Mouse (Mus musculus) left cerebral cortex, postnatal 36 days (tissue): ENCODE data around the gene Macrod2. TPM values are rescaled to one million over a fixed set of nuclear protein-coding genes. Genes with fewer than 3 reads are reported as not detected.

Source experiments
- DNase-seq, 2 experiments: peaks; one replicate each; pipeline ENCODE4 v3.0.0; 2021 to 2022; ENCODE audit warnings: low spot score in 2 of 2, mixed read lengths in 1 of 2
- intact Hi-C: fragments of 180-260 bp; cut with DNase I; formaldehyde crosslinking; loops from one replicate; pipeline ENCODE4 v1.15.1; 2025
- total RNA-seq, 2 experiments: library from RNA; stranded (reverse); gene quantifications; 2 replicates each; pipeline ENCODE4 v1.2.3; 2021

The Macrod2 gene
- total RNA-seq, 2 experiments from 2014 or later, result 47.2 to 55.6 TPM

DNA sequence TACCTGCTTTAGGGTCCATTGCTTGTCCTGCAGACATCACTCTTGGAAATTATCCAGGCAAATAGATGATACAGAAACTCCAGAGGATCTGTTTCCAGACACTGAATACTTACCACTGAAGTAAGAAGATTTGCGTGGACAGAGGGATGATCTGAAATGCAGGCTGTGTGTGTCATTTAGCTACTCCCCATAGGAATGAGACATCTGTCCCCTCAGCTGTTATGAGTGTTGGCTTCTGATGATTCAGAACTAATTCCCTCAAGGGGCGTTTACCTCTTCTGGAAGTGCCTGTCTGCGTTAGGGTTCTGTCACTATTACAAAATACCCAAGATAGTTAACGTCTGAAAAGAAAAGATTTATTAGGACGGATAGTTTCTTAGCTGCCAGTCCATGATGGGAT lies 576.7 kb downstream of the Macrod2 start:
- intact Hi-C loops, result no loop called here

DNA sequence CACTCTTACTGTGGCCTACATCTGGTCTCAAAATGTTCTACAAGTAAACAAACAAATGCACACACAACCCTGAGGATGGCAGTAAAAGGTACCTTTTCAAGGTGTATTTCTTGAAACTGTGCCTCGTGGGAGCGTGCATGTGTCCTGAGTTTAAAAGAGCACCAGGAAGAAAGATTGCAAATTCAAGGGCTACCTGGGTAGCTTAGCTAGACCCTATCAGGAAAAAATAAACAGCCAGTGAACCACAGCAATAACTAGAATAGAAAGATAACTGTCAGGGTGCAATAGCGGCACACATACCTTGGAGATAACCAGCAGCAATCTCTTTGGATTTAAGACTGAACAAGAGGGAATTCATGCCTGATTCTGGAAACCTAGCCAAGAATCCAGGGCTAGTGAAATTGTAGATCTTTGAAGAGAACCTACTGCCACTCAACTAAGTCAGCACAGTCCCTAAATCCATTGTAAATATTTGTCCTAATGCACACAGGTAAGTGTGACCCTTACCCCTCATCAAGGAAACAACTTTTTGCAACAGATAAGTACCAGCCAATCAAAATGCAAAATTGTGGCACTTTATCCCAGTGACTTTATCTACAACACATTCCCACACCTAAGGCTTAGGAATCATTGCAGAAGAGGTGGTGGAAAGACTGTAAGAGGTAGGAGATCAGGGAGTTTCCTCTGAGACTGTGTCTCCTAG lies 590.7 kb downstream of the Macrod2 start:
- intact Hi-C loops, result no loop called here
- DNase-seq, result no peak

More for the DNA sequence above, 576.7 kb downstream of the Macrod2 start:
- DNase-seq, result no peak

DNA sequence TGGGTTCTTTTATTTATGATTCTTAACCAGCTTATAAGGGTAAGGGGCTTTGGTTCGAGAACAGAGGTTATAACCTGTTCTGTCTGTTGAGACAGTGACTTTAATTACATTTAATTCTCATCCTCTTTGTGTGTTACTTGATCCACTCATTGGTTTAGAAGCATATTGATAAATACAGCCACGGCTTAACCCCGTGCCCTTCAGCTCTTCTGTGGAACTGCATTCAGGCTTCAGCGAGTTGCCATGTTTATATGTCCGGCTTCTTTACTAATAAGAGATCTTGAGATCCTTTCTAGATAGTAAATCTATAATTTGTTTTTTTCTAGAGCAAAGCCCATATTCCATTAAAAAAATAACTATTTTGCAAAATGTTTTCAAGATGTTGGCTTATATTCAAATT lies 608.7 kb downstream of the Macrod2 start:
- intact Hi-C loops, result no loop called here
- no peak for DNase-seq

DNA sequence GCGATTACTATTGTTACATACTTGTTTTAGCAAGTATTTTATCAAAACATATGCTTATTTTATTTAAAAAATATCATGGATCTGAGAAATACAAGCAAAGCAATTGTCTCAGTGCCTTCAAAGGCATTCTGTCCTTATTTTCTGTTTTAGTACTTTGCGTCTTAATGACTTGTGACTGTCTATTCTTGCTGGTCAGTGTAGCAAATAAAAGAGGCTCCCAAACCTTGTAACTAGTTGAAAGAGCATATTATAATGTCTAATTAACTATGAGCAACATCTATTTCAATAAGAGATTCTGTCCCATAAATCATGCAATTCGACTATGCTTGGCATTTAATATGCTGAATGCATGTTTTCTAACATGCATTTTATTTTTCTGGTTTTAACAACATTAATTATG lies 609.2 kb downstream of the Macrod2 start:
- intact Hi-C loops, result no loop called here
- DNase-seq, result no peak

DNA sequence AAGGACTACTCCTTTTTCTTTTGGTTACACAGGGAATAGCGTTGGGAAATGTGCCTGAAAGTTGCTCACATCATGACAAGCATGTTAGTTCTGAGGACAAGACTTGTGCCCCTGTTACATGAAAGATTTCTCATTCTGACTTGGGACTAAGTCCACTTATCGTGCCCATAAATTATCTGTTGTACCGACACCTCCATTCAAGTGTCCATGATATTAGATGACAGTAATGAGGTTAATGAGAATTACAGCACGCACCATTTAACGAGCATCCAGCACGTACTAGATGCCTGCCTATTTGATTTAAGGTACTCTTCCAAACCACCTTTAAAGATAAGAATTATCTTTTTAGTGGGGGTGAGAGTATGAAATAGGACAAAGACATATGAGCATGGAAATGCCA lies 610.5 kb downstream of the Macrod2 start:
- DNase-seq, result no peak
- intact Hi-C loops, result no loop called here

DNA sequence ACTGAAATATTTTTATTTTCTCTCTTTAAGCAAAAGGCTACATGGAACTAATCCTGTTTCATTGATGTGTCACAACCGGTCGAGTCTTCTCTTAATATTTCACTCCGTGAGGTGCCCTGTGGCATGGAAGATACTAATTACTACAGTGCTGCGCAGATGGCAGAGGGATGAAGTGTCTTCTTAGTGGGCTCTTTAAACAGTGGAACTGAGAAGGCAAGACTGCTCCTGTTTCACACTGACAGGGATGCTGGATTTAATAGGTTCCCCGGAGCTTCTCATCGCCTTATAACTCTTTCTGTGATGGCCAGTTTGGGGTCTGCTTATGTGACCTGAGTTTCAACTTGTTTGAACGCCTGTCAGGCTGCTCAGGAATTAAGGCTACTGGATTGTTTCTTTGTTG lies 612.6 kb downstream of the Macrod2 start:
- intact Hi-C loops, result no loop called here

DNA sequence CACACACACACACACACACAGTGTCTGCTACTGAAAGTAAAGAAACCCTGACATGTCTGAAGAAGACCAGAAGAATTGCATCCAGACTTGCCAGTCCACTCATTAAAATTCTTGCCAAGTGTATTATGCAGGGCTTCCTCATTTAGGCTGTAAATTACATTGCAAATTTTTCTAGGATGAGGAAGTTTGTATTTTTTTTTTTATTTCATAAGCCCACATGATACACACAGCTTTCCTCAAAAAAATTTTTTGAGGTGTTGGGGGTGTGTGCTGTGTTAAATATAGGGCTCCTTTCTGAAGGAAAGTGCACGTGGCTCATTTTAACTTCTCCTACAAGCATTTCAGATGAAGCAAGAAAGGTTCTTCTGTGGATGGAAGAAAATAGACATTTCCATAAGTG lies 613.3 kb downstream of the Macrod2 start:
- intact Hi-C loops, result no loop called here
- no peak for DNase-seq

More for the DNA sequence above, 612.6 kb downstream of the Macrod2 start:
- DNase-seq, result no peak

DNA sequence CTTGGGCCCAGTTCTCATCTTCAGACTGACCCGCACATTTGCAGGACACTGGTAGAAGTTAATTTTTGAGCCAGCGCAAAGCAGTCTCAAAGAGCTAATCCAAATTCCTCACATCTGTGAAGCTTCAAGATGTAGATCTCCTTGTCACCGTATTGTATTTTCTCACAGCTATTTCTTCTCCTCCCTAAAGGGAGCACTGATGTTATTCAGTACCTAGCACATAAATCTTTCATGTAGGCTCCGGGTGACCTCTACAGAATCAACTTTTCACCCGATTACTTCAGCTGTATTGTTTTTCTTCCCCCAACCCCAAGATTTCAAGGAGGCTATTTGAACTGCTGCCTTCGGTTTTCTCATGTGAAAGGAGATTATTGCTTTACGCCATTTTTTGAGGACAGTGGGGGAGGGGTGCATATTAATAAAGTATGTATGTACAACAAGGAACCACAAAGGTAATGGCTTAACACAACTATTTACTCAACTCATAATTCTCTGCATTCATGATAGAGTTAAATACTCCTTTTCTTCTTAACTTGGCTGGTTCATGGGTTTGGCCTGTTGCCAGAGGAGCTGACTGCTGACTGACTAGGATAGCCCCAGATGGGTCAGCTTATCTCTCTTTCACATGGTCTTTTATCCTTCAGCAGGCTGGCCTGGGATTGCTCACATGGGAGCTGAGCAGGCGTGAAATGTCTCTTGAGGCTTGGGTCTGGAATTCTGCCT lies 618.5 kb downstream of the Macrod2 start:
- DNase-seq, result no peak
- intact Hi-C loops, result no loop called here

DNA sequence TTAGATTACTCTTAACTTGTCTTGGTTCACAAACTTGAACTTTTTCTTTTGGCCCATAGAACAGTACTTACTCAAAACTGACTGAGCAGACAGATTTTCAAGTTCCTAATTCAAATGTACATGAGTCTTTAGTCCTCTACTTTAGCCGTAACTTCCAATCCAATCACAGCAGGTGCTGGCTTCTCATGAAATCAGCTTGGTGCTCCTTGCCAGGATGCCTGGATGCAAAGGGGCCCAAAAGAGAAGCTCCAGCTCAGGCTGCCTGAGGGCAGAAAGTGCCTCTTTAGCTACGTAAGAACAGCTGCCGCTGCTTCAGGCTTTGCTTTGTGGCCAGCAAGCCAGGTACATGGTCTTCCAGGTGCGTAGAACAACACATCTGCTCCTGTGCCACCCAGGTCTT lies 627.9 kb downstream of the Macrod2 start:
- intact Hi-C loops, result no loop called here
- no peak for DNase-seq

DNA sequence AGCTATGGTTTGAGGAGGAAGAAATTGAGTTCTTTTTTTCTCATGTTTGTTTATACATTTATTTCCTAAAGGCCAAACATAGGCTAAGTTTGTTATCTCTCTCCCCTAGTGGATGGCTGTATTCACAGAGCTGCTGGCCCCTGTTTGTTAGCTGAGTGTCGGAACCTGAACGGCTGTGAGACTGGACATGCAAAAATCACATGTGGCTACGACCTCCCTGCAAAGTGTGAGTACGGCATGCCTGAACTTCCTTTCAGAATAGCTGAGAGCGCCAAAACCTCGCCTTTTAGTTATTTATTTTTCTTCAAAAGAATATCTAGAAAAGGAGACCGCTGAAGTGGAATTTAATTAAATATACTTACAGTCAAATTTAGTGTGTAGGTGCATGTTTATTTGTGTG lies 628.8 kb downstream of the Macrod2 start:
- intact Hi-C loops, result no loop called here
- no peak for DNase-seq

DNA sequence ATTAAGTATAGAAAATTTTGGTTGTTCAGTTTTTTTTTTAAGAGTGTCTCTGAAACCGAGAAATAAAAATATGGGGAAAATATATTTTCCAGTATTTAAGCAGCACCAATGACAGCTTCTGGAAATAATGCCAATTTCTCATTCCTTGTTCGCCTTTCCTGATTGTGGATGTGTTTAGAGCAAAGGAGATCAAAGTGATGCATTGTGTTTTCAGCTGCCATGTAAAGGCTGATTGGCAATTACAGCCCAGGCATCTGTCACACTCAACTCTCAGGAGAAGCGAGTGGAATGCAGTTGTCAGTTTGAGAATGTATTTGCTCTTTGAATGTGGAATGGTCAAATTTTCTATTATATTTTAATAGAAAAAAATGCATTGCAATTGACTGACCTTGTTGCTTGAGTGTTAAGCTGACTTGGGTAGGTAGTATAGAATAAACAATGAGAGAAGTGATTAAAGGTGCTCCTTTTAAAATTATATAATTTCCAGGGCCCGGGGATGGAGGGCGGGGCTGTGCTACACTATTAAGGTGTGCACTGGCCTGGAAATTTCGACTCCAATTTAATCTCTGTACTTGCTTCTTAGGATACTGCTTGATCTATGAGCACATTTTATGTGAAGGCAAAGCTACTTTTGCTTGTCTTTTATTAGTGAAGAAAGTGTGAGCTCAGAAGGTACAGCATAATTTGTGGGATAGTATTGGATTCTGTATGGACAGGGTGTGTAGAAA lies 629.4 kb downstream of the Macrod2 start:
- no peak for DNase-seq
- intact Hi-C loops, result no loop called here

DNA sequence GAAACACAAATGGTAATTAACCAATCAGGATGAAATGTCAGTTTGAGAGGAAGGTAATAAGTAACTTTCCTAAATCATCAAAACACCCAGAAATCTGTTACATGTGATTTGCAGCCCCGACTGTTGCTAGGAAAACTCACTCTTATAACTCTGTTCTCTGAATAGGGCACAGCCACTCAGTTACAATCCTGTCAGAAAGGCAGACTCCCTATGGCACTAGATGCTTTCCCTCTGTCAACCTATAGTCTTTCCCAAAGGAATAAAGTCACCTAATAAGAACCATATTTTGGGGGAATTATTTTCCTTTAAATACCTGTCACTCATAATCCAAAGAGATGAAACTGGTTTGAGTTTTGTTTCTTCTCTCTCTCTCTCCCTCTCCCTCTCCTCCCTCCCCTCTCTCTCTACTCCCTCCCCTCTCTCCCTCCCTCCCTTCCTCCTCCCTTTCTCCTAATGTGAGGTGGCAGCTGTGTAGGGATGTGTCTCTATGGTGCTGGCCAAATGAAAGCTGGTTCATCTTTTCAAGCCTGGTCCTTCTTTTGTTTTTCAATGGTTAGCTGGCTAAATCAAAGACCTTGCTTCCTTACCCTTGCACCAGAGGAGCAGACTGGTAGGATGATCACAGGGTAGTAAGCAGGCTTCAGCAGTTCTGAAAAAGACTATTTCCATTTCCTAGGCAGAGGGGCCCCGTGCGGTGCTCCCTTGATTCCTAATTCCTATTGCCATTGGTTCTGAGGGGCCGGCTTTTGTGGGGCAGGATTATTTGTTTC lies 661.8 kb downstream of the Macrod2 start:
- intact Hi-C loops, result no loop called here
- DNase-seq, result no peak

DNA sequence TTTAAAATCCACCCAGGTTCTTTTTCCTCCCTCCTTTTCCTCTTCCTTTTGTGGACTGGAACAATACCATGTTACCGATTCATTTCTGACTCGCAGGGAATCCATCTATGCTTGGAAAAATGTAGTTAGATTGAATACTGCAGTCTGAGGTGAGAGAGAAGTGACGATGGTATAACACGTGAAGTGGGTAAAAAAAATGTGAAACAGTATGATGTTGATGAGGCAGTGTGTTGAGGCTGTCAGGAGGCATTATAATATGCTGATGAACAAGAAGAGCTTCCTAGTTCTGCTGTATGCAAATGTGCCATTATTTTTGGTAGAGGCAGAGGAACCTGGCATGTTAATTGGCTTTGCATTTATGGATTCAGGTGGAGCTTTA lies 662.3 kb downstream of the Macrod2 start:
- intact Hi-C loops, result no loop called here
- no peak for DNase-seq

DNA sequence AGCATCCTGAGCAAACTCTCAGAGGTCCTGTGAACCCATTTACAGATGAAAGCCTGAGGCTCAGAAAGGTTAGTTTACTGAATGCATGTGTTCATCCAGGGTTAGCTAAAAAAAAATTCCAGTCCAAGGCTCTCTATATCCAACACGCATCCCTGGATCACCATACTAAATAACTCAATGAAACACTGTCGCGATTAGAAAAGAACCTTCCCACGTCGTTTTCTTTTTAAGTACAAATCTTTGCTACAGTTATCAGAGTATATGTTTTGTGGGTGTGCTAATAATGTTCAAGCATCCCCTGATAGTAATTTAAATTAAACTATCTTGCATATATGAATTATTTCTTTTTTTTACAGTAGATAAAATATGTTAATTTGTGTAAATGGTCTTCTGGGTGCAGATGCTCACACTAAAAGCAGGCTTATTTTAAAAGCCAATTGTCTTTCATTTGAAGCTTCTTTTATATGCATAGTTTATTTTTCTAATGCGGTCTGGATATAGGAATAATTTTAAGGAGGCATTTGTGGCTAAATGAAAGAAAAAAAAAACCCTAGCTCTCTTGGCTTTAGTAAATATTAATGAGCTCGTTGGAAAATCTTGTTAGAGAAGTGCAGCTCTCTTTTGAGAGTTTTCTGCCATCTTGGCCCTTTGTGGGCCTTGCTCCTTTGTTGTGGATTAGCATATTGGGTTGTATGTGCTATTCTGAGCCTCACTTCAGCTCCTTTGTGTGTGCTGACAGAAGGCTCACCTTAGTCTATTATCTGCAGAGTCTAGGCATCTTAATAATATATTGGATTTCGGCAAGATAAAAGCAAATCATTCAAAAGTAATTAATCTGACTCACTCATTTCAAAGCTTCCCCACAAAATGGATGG lies 679.1 kb downstream of the Macrod2 start:
- intact Hi-C loops, result no loop called here

DNA sequence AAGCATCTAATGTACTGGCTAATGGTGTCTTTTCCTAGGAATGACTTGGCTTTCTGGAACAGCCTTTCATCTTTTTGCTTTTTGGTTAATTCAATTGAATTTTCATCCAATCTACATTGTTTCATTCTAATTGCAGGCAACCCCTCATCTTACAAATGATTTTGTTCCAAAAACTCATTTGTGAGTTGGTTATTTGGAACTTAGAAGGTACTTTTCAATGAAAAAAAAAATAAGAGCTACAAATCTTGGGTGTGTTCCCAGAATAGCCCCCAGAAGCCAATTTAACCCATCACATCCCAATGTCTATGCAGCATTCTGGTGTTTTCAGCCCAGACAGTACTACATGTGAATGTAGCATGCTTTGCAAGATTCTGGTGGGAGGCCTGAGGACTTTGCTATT lies 683.1 kb downstream of the Macrod2 start:
- intact Hi-C loops, result no loop called here
- DNase-seq, result no peak

More for the DNA sequence above, 679.1 kb downstream of the Macrod2 start:
- DNase-seq, result no peak

DNA sequence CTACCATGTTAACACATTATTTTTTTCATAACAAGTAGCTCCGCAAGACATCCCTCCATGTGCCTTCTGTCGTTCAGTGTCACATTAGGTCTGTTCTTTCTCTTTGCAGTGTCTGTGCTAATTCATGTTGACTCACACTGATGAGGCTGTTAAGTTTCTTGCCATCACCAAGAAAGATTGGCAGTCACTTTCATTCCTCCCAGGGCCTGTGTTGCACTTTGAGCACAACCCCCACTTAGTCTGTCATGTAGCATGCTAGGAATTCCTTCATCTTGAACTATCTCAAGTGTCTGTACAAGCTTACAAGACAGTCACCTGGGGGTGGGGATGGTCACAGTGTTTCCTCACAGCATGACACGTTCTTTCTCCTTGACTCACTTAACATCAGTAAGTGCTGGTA lies 696.2 kb downstream of the Macrod2 start:
- intact Hi-C loops, result no loop called here
- DNase-seq, result no peak

DNA sequence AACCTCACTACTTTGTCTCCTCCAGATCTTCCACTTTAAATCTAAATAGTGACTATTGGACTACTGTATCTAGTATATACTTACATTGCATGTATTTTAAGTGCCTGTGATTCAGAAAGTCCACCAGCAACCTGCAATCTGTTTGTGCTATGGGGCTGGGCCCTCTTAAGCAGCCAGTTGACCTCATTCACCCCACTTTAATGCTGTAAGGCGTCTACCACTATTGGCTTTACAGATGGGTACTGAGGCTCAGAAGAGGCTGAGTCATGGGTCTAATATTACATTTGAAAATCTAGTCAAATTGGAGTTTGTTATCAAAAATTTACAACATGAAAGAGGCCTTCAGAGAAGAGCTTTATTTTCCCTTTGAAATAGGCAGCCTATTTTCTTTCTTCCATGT lies 722.5 kb downstream of the Macrod2 start:
- no peak for DNase-seq
- intact Hi-C loops, result no loop called here

DNA sequence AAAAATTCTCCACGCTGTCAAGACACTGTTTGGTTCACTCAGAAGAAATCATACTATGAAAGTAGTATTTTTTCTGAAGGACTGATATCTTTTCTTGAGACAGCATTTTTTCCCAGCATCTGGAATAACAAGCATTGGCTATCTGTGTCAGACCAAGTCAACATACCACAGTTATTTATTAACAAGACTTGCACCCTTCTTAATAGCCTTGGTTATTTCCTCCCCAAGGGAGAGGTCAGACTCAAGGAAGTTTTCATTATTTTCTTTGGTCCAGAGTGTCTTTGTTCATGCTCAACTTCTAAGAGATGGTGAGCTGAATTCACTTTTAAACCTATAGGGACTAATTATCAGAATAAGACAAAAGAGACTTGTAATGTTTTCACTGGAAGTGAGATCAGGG lies 728.8 kb downstream of the Macrod2 start:
- no peak for DNase-seq
- intact Hi-C loops, result no loop called here

DNA sequence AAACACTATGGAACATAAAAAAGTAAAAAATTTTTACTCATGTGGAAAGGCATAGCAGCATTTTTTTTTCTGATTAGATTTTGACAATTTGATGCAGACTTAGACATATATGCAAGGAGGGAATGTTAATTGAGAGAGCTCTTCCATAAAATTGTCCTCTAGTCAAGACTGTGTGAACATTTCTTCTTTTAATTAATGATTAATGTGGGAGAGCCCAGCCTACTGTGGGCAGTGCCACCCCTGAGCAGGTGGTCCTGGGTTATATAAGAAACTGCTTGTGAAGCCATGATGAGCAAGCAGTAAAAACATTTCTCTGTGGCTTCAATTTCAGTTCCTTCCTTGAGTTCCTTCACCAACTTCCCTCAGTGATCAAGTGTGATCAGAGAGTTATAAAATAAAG lies 730.5 kb downstream of the Macrod2 start:
- intact Hi-C loops, result no loop called here
- no peak for DNase-seq
